Mouse (Mus musculus) testis, adult 2 months (tissue): Measurements from ENCODE around the gene Mob3b.

Source experiments
- CTCF ChIP-seq: fragments of 200-500 bp; IDR thresholded peaks from 2 replicates; pipeline ENCODE4 v1.5.1; 2012; ENCODE audit warnings: low read depth, mild to moderate bottlenecking, inconsistent platforms, low read length, moderate library complexity; ENCODE audit not compliant: control insufficient read depth, insufficient read depth, insufficient replicate concordance
- POLR2A ChIP-seq: fragments of 200-500 bp; IDR thresholded peaks from 2 replicates; pipeline ENCODE4 v1.6.1; 2012; ENCODE audit warnings: low read depth, mild to moderate bottlenecking, inconsistent platforms, low read length, moderate library complexity; ENCODE audit not compliant: control insufficient read depth

GRCm38 (mm10) chr4:35005068-35005769 lies 152.1 kb downstream of the Mob3b start:
- TF ChIP-seq POLR2A, result no peak
- no peak for TF ChIP-seq CTCF
